Mouse (Mus musculus): Measurements from ENCODE around the gene Camkk1. TPM values are rescaled to one million over a fixed set of nuclear protein-coding genes. Genes with fewer than 3 reads are reported as not detected.

The Camkk1 gene
- polyA plus RNA-seq (2015; fragmentation: Nextera tagmentation; extraction: Ambion mirVana): 1.1 and 1.9 TPM in 2 replicates

DNA sequence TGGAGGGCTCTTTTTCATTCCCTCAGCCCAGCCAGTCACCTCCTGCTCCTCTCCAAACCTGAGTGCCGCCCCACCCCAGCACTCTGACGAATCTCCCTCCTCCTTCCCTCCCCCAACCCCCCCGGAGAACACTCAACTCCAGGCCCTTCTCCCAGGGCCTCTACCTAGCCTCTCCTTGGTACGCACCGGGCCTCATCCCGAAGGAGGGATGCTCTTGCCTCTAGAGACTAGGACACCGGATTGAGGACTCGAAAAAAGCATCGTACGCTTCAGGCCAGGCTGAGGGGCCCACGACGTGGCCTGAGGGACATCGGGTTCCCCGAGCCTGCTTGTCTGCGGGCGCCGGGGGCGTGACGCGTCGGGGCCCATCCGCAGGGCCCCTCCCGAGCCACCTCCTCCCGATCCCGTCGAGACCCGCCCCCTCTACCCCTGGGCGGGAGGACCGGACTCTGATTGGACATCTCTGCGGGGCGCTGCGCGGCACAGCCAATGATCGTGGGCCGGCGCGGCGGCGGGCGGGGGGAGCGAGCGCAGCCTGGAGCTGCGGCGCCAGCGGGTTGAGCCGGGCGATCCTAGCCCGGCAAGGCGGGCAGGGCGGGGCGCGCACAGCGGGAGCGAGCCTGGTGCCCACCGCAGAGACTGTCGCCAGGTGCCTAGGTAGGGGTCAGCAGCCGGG, at the start of gene Camkk1:
Gene Camkk1 (plus strand): TSS at position 538 of the 676 bp plus-strand sequence.

DNA sequence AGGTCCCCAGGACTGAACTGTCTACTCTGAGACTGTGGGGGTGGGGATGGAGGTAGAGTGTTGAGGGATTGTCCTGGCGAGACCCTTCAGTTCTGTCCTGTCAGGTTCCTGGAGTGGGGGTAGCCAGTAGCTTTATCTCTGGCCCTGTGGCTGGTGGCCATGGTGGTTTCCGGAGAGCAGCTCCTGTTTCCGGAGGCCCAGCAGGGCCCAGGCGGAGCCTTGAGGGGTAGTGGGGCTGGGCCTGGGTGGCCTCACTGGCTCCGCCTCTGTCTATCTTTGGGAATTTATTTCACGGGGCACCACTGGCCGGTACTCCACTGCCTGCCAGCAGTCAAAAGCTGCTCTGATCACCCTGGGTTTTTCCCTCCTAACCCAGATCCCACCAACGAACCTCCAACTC, 20.0 kb upstream of the Camkk1 start, which contains the start of gene P2rx1:
Gene P2rx1 (plus strand): TSS at position 333 of the 400 bp plus-strand sequence.

DNA sequence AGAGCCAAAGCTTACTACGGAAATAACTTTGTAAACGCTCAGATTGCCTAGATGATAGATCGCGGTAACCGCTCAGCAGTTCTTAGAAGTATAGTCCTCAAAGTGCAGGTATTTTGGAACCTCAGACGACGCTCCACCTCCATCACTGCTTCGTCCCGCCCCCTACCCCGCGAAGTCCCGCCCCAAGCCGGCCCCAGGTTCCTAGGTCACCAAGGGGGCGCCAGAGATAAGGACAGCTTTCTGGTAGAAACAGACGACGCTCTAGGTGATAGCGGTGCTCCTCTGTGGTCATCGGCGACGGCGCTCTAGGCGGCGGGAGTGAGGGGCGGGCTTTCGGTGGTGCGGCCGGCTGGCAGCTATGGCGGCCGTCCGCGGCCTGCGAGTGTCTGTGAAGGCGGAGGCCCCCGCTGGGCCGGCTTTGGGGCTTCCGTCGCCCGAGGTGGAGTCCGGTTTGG, 28.8 kb downstream of the Camkk1 start, which contains the start of gene Ncbp3:
Gene Ncbp3 (plus strand): TSS at position 242 of the 455 bp plus-strand sequence.

GRCm38 (mm10) chr11:73090283-73090682, 71.5 kb downstream of the Camkk1 start, which contains the start of gene Itgae:
Itgae (plus strand) TSS chr11:73090583.

Other genes starting within 250 kb of the Camkk1 start
- gene Cyb5d2, start 222.9 kb upstream of the Camkk1 start, polyA plus RNA-seq (2015; fragmentation: Nextera tagmentation; extraction: Ambion mirVana): 5.5 and 5.9 TPM in 2 replicates
- gene Zzef1, start 222.8 kb upstream of the Camkk1 start, polyA plus RNA-seq (2015; fragmentation: Nextera tagmentation; extraction: Ambion mirVana): 8.4 and 10.3 TPM in 2 replicates
- gene Atp2a3, start 57.8 kb upstream of the Camkk1 start, polyA plus RNA-seq (2015; fragmentation: Nextera tagmentation; extraction: Ambion mirVana): 17.9 and 24.8 TPM in 2 replicates
- 7.6 and 10.4 TPM in 2 replicates for gene P2rx1, start 19.9 kb upstream of the Camkk1 start, polyA plus RNA-seq (2015; fragmentation: Nextera tagmentation; extraction: Ambion mirVana)
- 7.1 and 7.3 TPM in 2 replicates for gene Ncbp3, start 28.8 kb downstream of the Camkk1 start, polyA plus RNA-seq (2015; fragmentation: Nextera tagmentation; extraction: Ambion mirVana)
- gene Itgae, start 71.6 kb downstream of the Camkk1 start, polyA plus RNA-seq (2015; fragmentation: Nextera tagmentation; extraction: Ambion mirVana): 0.23 and 0.34 TPM in 2 replicates
- 11.8 and 12.4 TPM in 2 replicates for gene Haspin, start 119.3 kb downstream of the Camkk1 start, polyA plus RNA-seq (2015; fragmentation: Nextera tagmentation; extraction: Ambion mirVana)
- 0.05 and 0.08 TPM in 2 replicates for gene P2rx5, start 141.4 kb downstream of the Camkk1 start, polyA plus RNA-seq (2015; fragmentation: Nextera tagmentation; extraction: Ambion mirVana)
- 91.9 and 97.3 TPM in 2 replicates for gene Emc6, start 158.0 kb downstream of the Camkk1 start, polyA plus RNA-seq (2015; fragmentation: Nextera tagmentation; extraction: Ambion mirVana)
- 52.5 and 61.7 TPM in 2 replicates for gene Tax1bp3, start 158.1 kb downstream of the Camkk1 start, polyA plus RNA-seq (2015; fragmentation: Nextera tagmentation; extraction: Ambion mirVana)
- gene Ctns, start 180.0 kb downstream of the Camkk1 start, polyA plus RNA-seq (2015; fragmentation: Nextera tagmentation; extraction: Ambion mirVana): 8.8 and 9.9 TPM in 2 replicates
- gene Shpk, start 180.5 kb downstream of the Camkk1 start, polyA plus RNA-seq (2015; fragmentation: Nextera tagmentation; extraction: Ambion mirVana): 1.9 and 2.0 TPM in 2 replicates
- gene Trpv1, start 215.3 kb downstream of the Camkk1 start, polyA plus RNA-seq (2015; fragmentation: Nextera tagmentation; extraction: Ambion mirVana): 0.05 and 0.10 TPM in 2 replicates
- gene Trpv3, start 248.4 kb downstream of the Camkk1 start, polyA plus RNA-seq (2015; fragmentation: Nextera tagmentation; extraction: Ambion mirVana): 0.13 and 0.20 TPM in 2 replicates

All from spleen, postnatal 0 days (tissue).